Mouse (Mus musculus) hindbrain, embryonic 10.5 days (tissue): ENCODE measurements around the gene 9130019O22Rik. TPM values are rescaled to one million over a fixed set of nuclear protein-coding genes. Genes with fewer than 3 reads are reported as not detected.
"Not testable (repeated sequence)": the region's sequence is repeated elsewhere in the genome, so short reads cannot be mapped to it uniquely, and the experiment has no call there.

ENCODE experiments used
- DNase-seq: peaks from one replicate; pipeline ENCODE4 v3.0.0-alpha.2; 2017; ENCODE audit warnings: low spot score
- H3K27ac ChIP-seq: fragments of 300-500 bp; sonication (generic); 2 replicates; pipeline ENCODE4 v1.5.1; 2016; ENCODE audit warnings: mild to moderate bottlenecking, moderate library complexity
- H3K27me3 ChIP-seq: fragments of 300-500 bp; sonication (generic); 2 replicates; pipeline ENCODE4 v1.6.1; 2016; ENCODE audit warnings: mild to moderate bottlenecking; ENCODE audit not compliant: poor library complexity, insufficient read depth, severe bottlenecking
- H3K36me3 ChIP-seq: fragments of 300-500 bp; sonication (generic); 2 replicates; pipeline ENCODE4 v1.6.1; 2016; ENCODE audit warnings: mild to moderate bottlenecking, moderate library complexity
- H3K4me1 ChIP-seq: fragments of 300-500 bp; sonication (generic); replicated peaks from 2 replicates; pipeline ENCODE4 v1.6.1; 2016; ENCODE audit warnings: mild to moderate bottlenecking
- H3K4me3 ChIP-seq: fragments of 300-500 bp; sonication (generic); 2 replicates; pipeline ENCODE4 v1.5.1; 2016; ENCODE audit warnings: mild to moderate bottlenecking, moderate library complexity
- H3K9me3 ChIP-seq: fragments of 300-500 bp; sonication (generic); 2 replicates; pipeline ENCODE4 v1.6.1; 2016; ENCODE audit warnings: mild to moderate bottlenecking, moderate library complexity
- WGBS: fragments of 180-500 bp; shearing (Covaris S2); methylation state at CpG from one replicate; pipeline ENCODE4 v1.1.7; 2016; 5-methylcytosine and 5-hydroxymethylcytosine counted together
- polyA plus RNA-seq: library from polyadenylated mRNA; unstranded; fragments of >200 nt; fragmentation: Nextera tagmentation; extraction: Ambion mirVana; gene quantifications from 2 replicates; pipeline ENCODE4 v1.2.1, GENCODE M21; 2016

9130019O22Rik gene
- 5.3 and 6.2 TPM in 2 replicates for polyA plus RNA-seq

GRCm38 (mm10) chr7:127386641-127387392, at the start of gene 9130019O22Rik:
TSS of gene 9130019O22Rik (minus strand) at chr7:127387166.
- H3K27ac ChIP-seq = peak within 1 kb of the TSS; percentile 86
- peak; percentile 80 for DNase-seq
- WGBS = 14% methylated on average over 38 of the region's 38 CpGs
- no peaks in the 10 kb centered on the region for H3K27me3 ChIP-seq
- peak within 1 kb of the TSS; percentile 62 for H3K4me3 ChIP-seq
- H3K9me3 ChIP-seq = peaks cover 8% of the 10 kb centered on the region
- peaks cover 53% of the 10 kb centered on the region for H3K36me3 ChIP-seq
- peaks cover 16% of the 10 kb centered on the region for H3K4me1 ChIP-seq

GRCm38 (mm10) chr7:127435206-127435605, 48.2 kb upstream of the 9130019O22Rik start:
- Histone ChIP-seq H3K36me3 (0 out of 2 replicates have a peak, but pooled peaks cover 5% of the 10 kb centered on the region), H3K27me3 (no peaks in the 10 kb centered on the region; the same call in 1 of the 2 replicates), H3K9me3 (peaks cover 15% of the 10 kb centered on the region), H3K27ac (no peak overlapping the region), H3K4me3 (no peak overlapping the region), H3K4me1 (no peaks in the 10 kb centered on the region)
- WGBS = 89% methylated on average over 4 of the region's 4 CpGs
- no peak for DNase-seq

GRCm38 (mm10) chr7:127426354-127426753, 39.4 kb upstream of the 9130019O22Rik start:
- WGBS = 77% methylated on average over 3 of the region's 3 CpGs
- no peak overlapping the region for H3K27ac ChIP-seq
- peaks cover 20% of the 10 kb centered on the region for H3K27me3 ChIP-seq
- no peaks in the 10 kb centered on the region for H3K36me3 ChIP-seq
- no peaks in the 10 kb centered on the region for H3K9me3 ChIP-seq
- H3K4me3 ChIP-seq = no peak overlapping the region
- H3K4me1 ChIP-seq = peaks cover 9% of the 10 kb centered on the region
- no peak for DNase-seq

- no peaks in the 10 kb centered on the region for H3K36me3 ChIP-seq
- no peak for DNase-seq
- no peak overlapping the region for H3K4me3 ChIP-seq
- WGBS = 88% methylated on average over 2 of the region's 2 CpGs
- no peaks in the 10 kb centered on the region for H3K9me3 ChIP-seq
- H3K4me1 ChIP-seq = peaks cover 13% of the 10 kb centered on the region
- H3K27ac ChIP-seq = no peak overlapping the region
- peaks cover 20% of the 10 kb centered on the region for H3K27me3 ChIP-seq
Observed at GRCm38 (mm10) chr7:127425911-127426310, 38.9 kb upstream of the 9130019O22Rik start.

- WGBS = 86% methylated on average over 3 of the region's 3 CpGs
- H3K4me1 ChIP-seq = peaks cover 18% of the 10 kb centered on the region
- H3K27ac ChIP-seq = no peak overlapping the region
- no peak overlapping the region for H3K4me3 ChIP-seq
- H3K9me3 ChIP-seq = no peaks in the 10 kb centered on the region
- DNase-seq = no peak
- H3K27me3 ChIP-seq = peaks cover 20% of the 10 kb centered on the region
- H3K36me3 ChIP-seq = no peaks in the 10 kb centered on the region
Observed at GRCm38 (mm10) chr7:127425291-127425690, 38.3 kb upstream of the 9130019O22Rik start.

GRCm38 (mm10) chr7:127422247-127422646, 35.3 kb upstream of the 9130019O22Rik start:
- Histone ChIP-seq H3K27ac (no peak overlapping the region), H3K36me3 (peaks cover 26% of the 10 kb centered on the region), H3K27me3 (peaks cover 20% of the 10 kb centered on the region), H3K9me3 (no peaks in the 10 kb centered on the region), H3K4me3 (peak overlapping the region; percentile 92), H3K4me1 (peaks cover 18% of the 10 kb centered on the region)
- no peak for DNase-seq
- WGBS = 1% methylated on average over 15 of the region's 15 CpGs

- H3K9me3 ChIP-seq = no peaks in the 10 kb centered on the region
- H3K36me3 ChIP-seq = peaks cover 28% of the 10 kb centered on the region
- peaks cover 20% of the 10 kb centered on the region for H3K27me3 ChIP-seq
- peaks cover 18% of the 10 kb centered on the region for H3K4me1 ChIP-seq
- peak within 1 kb of the TSS; percentile 95 for H3K27ac ChIP-seq
- DNase-seq = peak; percentile 94
- H3K4me3 ChIP-seq = peak within 1 kb of the TSS; percentile 92
- under 1% methylated on average over 48 of the region's 48 CpGs for WGBS
Observed at GRCm38 (mm10) chr7:127421388-127422191, 34.6 kb upstream of the 9130019O22Rik start, which contains the start of gene Zfp688. TSS of gene Zfp688 (minus strand) at chr7:127422068.

GRCm38 (mm10) chr7:127411418-127411817, 24.5 kb upstream of the 9130019O22Rik start:
- Histone ChIP-seq H3K9me3 (no peaks in the 10 kb centered on the region), H3K4me3 (no peak overlapping the region), H3K27me3 (no peaks in the 10 kb centered on the region), H3K36me3 (peaks cover 10% of the 10 kb centered on the region; the same call in 1 of the 2 replicates), H3K27ac (no peak overlapping the region), H3K4me1 (peaks cover 4% of the 10 kb centered on the region)
- 79% methylated on average over 2 of the region's 2 CpGs for WGBS
- no peak for DNase-seq

GRCm38 (mm10) chr7:127406002-127406987, 19.3 kb upstream of the 9130019O22Rik start, which contains the start of gene Zfp764:
TSS of gene Zfp764 (minus strand) at chr7:127406822.
- peak; percentile 83 for DNase-seq
- not testable (repeated sequence) for H3K9me3 ChIP-seq, H3K27me3 ChIP-seq
- WGBS = 6% methylated on average over 40 of the region's 40 CpGs
- peak within 1 kb of the TSS; percentile 70 for H3K4me3 ChIP-seq
- peaks cover 13% of the 10 kb centered on the region for H3K36me3 ChIP-seq
- peak within 1 kb of the TSS; percentile 92 for H3K27ac ChIP-seq
- peaks cover 13% of the 10 kb centered on the region for H3K4me1 ChIP-seq

- not testable (repeated sequence) for DNase-seq, H3K9me3 ChIP-seq, H3K27me3 ChIP-seq, H3K4me3 ChIP-seq, H3K27ac ChIP-seq
- WGBS = 95% methylated on average over 6 of the region's 6 CpGs
- Histone ChIP-seq H3K36me3 (peaks cover 13% of the 10 kb centered on the region), H3K4me1 (peaks cover 13% of the 10 kb centered on the region)
Observed at GRCm38 (mm10) chr7:127404101-127404500, 17.1 kb upstream of the 9130019O22Rik start.

GRCm38 (mm10) chr7:127402980-127403379, 16.0 kb upstream of the 9130019O22Rik start:
- peaks cover 13% of the 10 kb centered on the region for H3K36me3 ChIP-seq
- no peaks in the 10 kb centered on the region for H3K9me3 ChIP-seq
- H3K27ac ChIP-seq = no peak overlapping the region
- peaks cover 13% of the 10 kb centered on the region for H3K4me1 ChIP-seq
- no peak for DNase-seq
- no peak overlapping the region for H3K4me3 ChIP-seq
- H3K27me3 ChIP-seq = no peaks in the 10 kb centered on the region
- WGBS = 55% methylated on average over 2 of the region's 2 CpGs

GRCm38 (mm10) chr7:127400355-127400754, 13.4 kb upstream of the 9130019O22Rik start:
- 69% methylated on average over 3 of the region's 3 CpGs for WGBS
- Histone ChIP-seq H3K4me3 (no peak overlapping the region), H3K27me3 (no peaks in the 10 kb centered on the region), H3K27ac (no peak overlapping the region), H3K36me3 (peaks cover 13% of the 10 kb centered on the region), H3K9me3 (no peaks in the 10 kb centered on the region), H3K4me1 (no peaks in the 10 kb centered on the region)
- DNase-seq = no peak
